Mouse (Mus musculus) MEL (cell line): Measurements from ENCODE around the gene Gm49416. TPM values are rescaled to one million over a fixed set of nuclear protein-coding genes. Genes with fewer than 3 reads are reported as not detected.

Experiments used
- DNase-seq: peaks from one replicate; pipeline ENCODE4 v3.0.0; 2011; ENCODE audit warnings: low read depth, low spot score
- H3K27ac ChIP-seq: 2 replicates; pipeline ENCODE4 v1.5.1; 2012; ENCODE audit warnings: low read depth, mild to moderate bottlenecking, control low read depth, low read length, moderate library complexity; ENCODE audit not compliant: control insufficient read depth
- H3K27me3 ChIP-seq, 2 experiments: fragments of 150-350 bp in 1 of 2; sonication (generic) in 1 of 2; 2 replicates each; pipeline ENCODE4 v1.6.1; 2012; ENCODE audit warnings: low read length in 2 of 2, mild to moderate bottlenecking in 2 of 2, improper control_type of control experiment in 1 of 2, moderate library complexity in 1 of 2; ENCODE audit not compliant: insufficient read depth in 2 of 2, control insufficient read depth in 1 of 2
- H3K36me3 ChIP-seq, 2 experiments: 2 replicates each; pipeline ENCODE4 v1.6.1; 2012 to 2014; ENCODE audit warnings: low read length in 2 of 2, improper control_type of control experiment in 1 of 2, inconsistent platforms in 1 of 2, mild to moderate bottlenecking in 1 of 2; ENCODE audit not compliant: insufficient read depth in 2 of 2, control insufficient read depth in 1 of 2
- H3K4me1 ChIP-seq, 2 experiments: fragments of 150-350 bp in 1 of 2; sonication (generic) in 1 of 2; 2 replicates each; pipeline ENCODE4 v1.6.1; 2012; ENCODE audit warnings: low read length in 2 of 2, improper control_type of control experiment in 1 of 2, mild to moderate bottlenecking in 1 of 2; ENCODE audit not compliant: insufficient read depth in 2 of 2, control insufficient read depth in 1 of 2
- H3K4me3 ChIP-seq, 2 experiments: fragments of 150-350 bp in 1 of 2; sonication (generic) in 1 of 2; 2 replicates each; pipeline ENCODE4 v1.5.1; 2012; ENCODE audit warnings: low read depth in 2 of 2, low read length in 2 of 2, mild to moderate bottlenecking in 2 of 2, moderate library complexity in 2 of 2, control low read depth in 1 of 2, improper control_type of control experiment in 1 of 2; ENCODE audit not compliant: control insufficient read depth in 1 of 2, insufficient read depth in 1 of 2
- H3K79me2 ChIP-seq: 2 replicates; pipeline ENCODE4 v1.6.1; 2012; ENCODE audit warnings: mild to moderate bottlenecking, low read length, moderate library complexity; ENCODE audit not compliant: control insufficient read depth, poor library complexity, insufficient read depth
- H3K9ac ChIP-seq: 2 replicates; pipeline ENCODE4 v1.6.1; 2012; ENCODE audit warnings: low read depth, mild to moderate bottlenecking, control low read depth, low read length, moderate library complexity; ENCODE audit not compliant: control insufficient read depth, poor library complexity, severe bottlenecking
- H3K9me3 ChIP-seq: fragments of 150-350 bp; sonication (generic); replicated peaks from 2 replicates; pipeline ENCODE4 v1.6.1; 2012; ENCODE audit warnings: mild to moderate bottlenecking, low read length, improper control_type of control experiment, moderate library complexity; ENCODE audit not compliant: insufficient read depth
- BHLHE40 ChIP-seq: IDR thresholded peaks from 2 replicates; pipeline ENCODE4 v1.6.1; 2012; ENCODE audit warnings: low read depth, mild to moderate bottlenecking, inconsistent platforms, low read length, improper control_type of control experiment, borderline replicate concordance
- CHD1 ChIP-seq: IDR thresholded peaks from 2 replicates; pipeline ENCODE4 v1.6.1; 2012; ENCODE audit warnings: low read depth, mild to moderate bottlenecking, inconsistent platforms, low read length, improper control_type of control experiment
- ELF1 ChIP-seq: IDR thresholded peaks from 2 replicates; pipeline ENCODE4 v1.6.1; 2014; ENCODE audit warnings: low read depth, mild to moderate bottlenecking, inconsistent platforms, low read length, improper control_type of control experiment, moderate library complexity
- ETS1 ChIP-seq: IDR thresholded peaks from 2 replicates; pipeline ENCODE4 v1.6.1; 2012; ENCODE audit warnings: low read depth, mild to moderate bottlenecking, inconsistent platforms, low read length, improper control_type of control experiment, moderate library complexity
- GATA1 ChIP-seq: IDR thresholded peaks from 2 replicates; pipeline ENCODE4 v1.6.1; 2011; ENCODE audit warnings: low read depth, low read length, improper control_type of control experiment
- HCFC1 ChIP-seq: IDR thresholded peaks from 2 replicates; pipeline ENCODE4 v1.6.1; 2012; ENCODE audit warnings: low read depth, mild to moderate bottlenecking, inconsistent platforms, low read length, improper control_type of control experiment, moderate library complexity
- JUND ChIP-seq: IDR thresholded peaks from 2 replicates; pipeline ENCODE4 v1.6.1; 2011; ENCODE audit warnings: low read depth, mild to moderate bottlenecking, improper control_type of control experiment, low read length
- KAT2A ChIP-seq: conservative IDR thresholded peaks from 2 replicates; pipeline ENCODE4 v1.6.1; 2012; ENCODE audit warnings: low read depth, low read length, improper control_type of control experiment, inconsistent platforms
- MAFK ChIP-seq: IDR thresholded peaks from 2 replicates; pipeline ENCODE4 v1.6.1; 2011; ENCODE audit warnings: low read depth, mild to moderate bottlenecking, low read length, improper control_type of control experiment, borderline replicate concordance
- MAX ChIP-seq: IDR thresholded peaks from 2 replicates; pipeline ENCODE4 v1.6.1; 2011; ENCODE audit warnings: low read length, improper control_type of control experiment
- MEF2A ChIP-seq: IDR thresholded peaks from 2 replicates; pipeline ENCODE4 v1.6.1; 2014; ENCODE audit warnings: low read depth, mild to moderate bottlenecking, inconsistent platforms, low read length, improper control_type of control experiment; ENCODE audit not compliant: poor library complexity, insufficient replicate concordance, severe bottlenecking; ENCODE audit errors: extremely low read depth
- MXI1 ChIP-seq: IDR thresholded peaks from 2 replicates; pipeline ENCODE4 v1.6.1; 2011; ENCODE audit warnings: mild to moderate bottlenecking, low read depth, low read length, improper control_type of control experiment
- MYB ChIP-seq: IDR thresholded peaks from 2 replicates; pipeline ENCODE4 v1.6.1; 2011; ENCODE audit warnings: mild to moderate bottlenecking, low read depth, low read length, improper control_type of control experiment
- MYC ChIP-seq: IDR thresholded peaks from 2 replicates; pipeline ENCODE4 v1.6.1; 2011; ENCODE audit warnings: low read depth, mild to moderate bottlenecking, low read length, improper control_type of control experiment, moderate library complexity
- NELFE ChIP-seq: IDR thresholded peaks from 2 replicates; pipeline ENCODE4 v1.6.1; 2011; ENCODE audit warnings: low read depth, low read length, improper control_type of control experiment
- POLR2A ChIP-seq, 2 experiments: IDR thresholded peaks; 2 replicates each; pipeline ENCODE4 v1.6.1; 2011 to 2012; ENCODE audit warnings: low read length in 2 of 2, mild to moderate bottlenecking in 2 of 2, control low read depth in 1 of 2, improper control_type of control experiment in 1 of 2, low read depth in 1 of 2, moderate library complexity in 1 of 2; ENCODE audit not compliant: control insufficient read depth in 1 of 2, insufficient read depth in 1 of 2, poor library complexity in 1 of 2
- POLR2AphosphoS2 ChIP-seq: IDR thresholded peaks from 2 replicates; pipeline ENCODE4 v1.6.1; 2011; ENCODE audit warnings: low read length, improper control_type of control experiment
- POLR2AphosphoS5 ChIP-seq: IDR thresholded peaks from 2 replicates; pipeline ENCODE4 v1.6.1; 2012; ENCODE audit warnings: low read depth, borderline replicate concordance, mild to moderate bottlenecking, inconsistent platforms, low read length, moderate library complexity, mixed read lengths
- SIN3A ChIP-seq: IDR thresholded peaks from 2 replicates; pipeline ENCODE4 v1.6.1; 2012; ENCODE audit warnings: low read length, improper control_type of control experiment, inconsistent platforms
- SMC3 ChIP-seq: IDR thresholded peaks from 2 replicates; pipeline ENCODE4 v1.6.1; 2011; ENCODE audit warnings: low read depth, low read length, improper control_type of control experiment
- TAL1 ChIP-seq: IDR thresholded peaks from 2 replicates; pipeline ENCODE4 v1.6.1; 2012; ENCODE audit warnings: mild to moderate bottlenecking, inconsistent platforms, low read length, moderate library complexity, mixed read lengths
- TBP ChIP-seq: IDR thresholded peaks from 2 replicates; pipeline ENCODE4 v1.8.0; 2011; ENCODE audit warnings: low read depth, low read length, improper control_type of control experiment
- TCF12 ChIP-seq: IDR thresholded peaks from 2 replicates; pipeline ENCODE4 v1.6.1; 2014; ENCODE audit warnings: low read depth, mild to moderate bottlenecking, inconsistent platforms, low read length, improper control_type of control experiment, moderate library complexity
- UBTF ChIP-seq: IDR thresholded peaks from 2 replicates; pipeline ENCODE4 v1.6.1; 2012; ENCODE audit warnings: low read depth, mild to moderate bottlenecking, inconsistent platforms, low read length, improper control_type of control experiment, moderate library complexity, borderline replicate concordance; ENCODE audit not compliant: insufficient read depth
- USF1 ChIP-seq: IDR thresholded peaks from 2 replicates; pipeline ENCODE4 v1.6.1; 2014; ENCODE audit warnings: low read depth, mild to moderate bottlenecking, inconsistent platforms, low read length, improper control_type of control experiment, moderate library complexity
- USF2 ChIP-seq, 2 experiments: IDR thresholded peaks; 2 replicates each; pipeline ENCODE4 v1.6.1; 2011 to 2012; ENCODE audit warnings: improper control_type of control experiment in 2 of 2, low read length in 2 of 2, borderline replicate concordance in 1 of 2, inconsistent platforms in 1 of 2, low read depth in 1 of 2, mild to moderate bottlenecking in 1 of 2; ENCODE audit not compliant: insufficient read depth in 1 of 2
- ZKSCAN1 ChIP-seq: IDR thresholded peaks from 2 replicates; pipeline ENCODE4 v1.6.1; 2012; ENCODE audit warnings: low read depth, mild to moderate bottlenecking, inconsistent platforms, low read length, improper control_type of control experiment, moderate library complexity
- ZMIZ1 ChIP-seq: IDR thresholded peaks from 2 replicates; pipeline ENCODE4 v1.6.1; 2012; ENCODE audit warnings: low read depth, mild to moderate bottlenecking, inconsistent platforms, low read length, improper control_type of control experiment, moderate library complexity
- ZNF384 ChIP-seq: IDR thresholded peaks from 2 replicates; pipeline ENCODE4 v1.6.1; 2012; ENCODE audit warnings: low read depth, mild to moderate bottlenecking, inconsistent platforms, low read length, improper control_type of control experiment
- polyA plus RNA-seq, 2 experiments: library from polyadenylated mRNA; stranded (reverse) in 1 of 2; unstranded in 1 of 2; fragments of >175 nt in 1 of 2; fragments of >200 nt in 1 of 2; gene quantifications; 2 replicates each; pipeline versions ENCODE4 v1.2.1 to v1.2.4; 2012; ENCODE audit warnings: low replicate concordance in 2 of 2, low read depth in 1 of 2; ENCODE audit not compliant: insufficient read length in 2 of 2, insufficient read depth in 1 of 2, missing spikeins in 1 of 2
- total RNA-seq: library from RNA; depleted of rRNA; stranded (reverse); fragments of 300-350 nt; gene quantifications from 2 replicates; pipeline ENCODE4 v1.2.3, GENCODE M21; 2012; rRNA removed

Gm49416 gene
- total RNA-seq (0.77 TPM in 1 of 2 replicates, not detected in the other), polyA plus RNA-seq (10 to 100 TPM in 1 of 2 experiments, not detected in 1; 31.2 TPM)

DNA sequence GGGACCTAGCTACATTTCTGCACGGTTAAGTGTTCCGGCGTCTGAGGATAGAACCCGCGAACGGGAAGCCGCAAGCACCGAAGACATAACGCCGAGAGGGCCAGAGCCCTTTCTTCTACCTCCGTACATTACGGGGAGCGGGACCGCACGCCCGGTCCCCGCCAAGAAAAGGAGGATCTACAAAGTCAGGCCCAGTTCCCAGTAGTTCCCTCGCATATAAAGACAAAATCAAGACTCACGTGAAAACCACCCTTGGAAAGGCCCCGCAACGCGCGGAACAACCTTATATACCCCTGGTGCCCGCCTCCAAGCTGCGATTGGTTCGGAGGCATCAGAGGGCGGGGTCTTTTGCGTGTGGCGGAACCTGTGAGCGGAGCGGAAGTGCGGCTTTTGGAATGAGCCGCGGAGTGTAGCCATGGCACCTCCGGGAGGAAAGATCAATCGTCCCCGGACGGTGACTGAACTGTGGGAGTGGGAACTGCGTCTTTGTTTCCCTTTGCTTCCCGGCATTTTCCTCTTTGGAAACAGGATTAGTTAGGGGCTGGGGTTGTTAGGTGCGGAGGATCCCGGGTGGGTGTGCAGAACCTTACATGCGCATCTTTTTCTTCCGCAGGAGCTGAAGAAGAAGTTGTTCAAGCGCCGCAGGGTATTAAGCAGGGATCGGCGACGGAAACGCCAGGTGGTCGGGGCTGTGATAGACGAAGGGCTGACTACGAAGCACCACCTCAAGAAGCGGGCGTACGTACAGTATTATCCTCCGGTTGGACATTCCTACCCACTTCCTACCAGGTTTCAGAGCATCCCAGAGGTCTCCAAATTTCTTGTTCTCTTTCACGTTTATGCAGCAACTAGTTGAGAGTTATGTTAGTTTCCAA lies at the start of gene Gm49416, which contains the start of gene 1810009A15Rik:
Gm49416 (plus strand) TSS at position 416 of the 875 bp plus-strand sequence.
1810009A15Rik (plus strand) TSS at position 343 of the 875 bp plus-strand sequence.
- H3K4me1 ChIP-seq: peaks cover 0 to 13% of the 10 kb centered on the region in 2 experiments; a peak in 1 of 4 replicates
- peak within 1 kb of the TSS; percentile 75 to 85 for H3K4me3 ChIP-seq
- H3K9ac ChIP-seq: peak within 1 kb of the TSS; percentile 94
- DNase-seq: peak; percentile 98
- H3K36me3 ChIP-seq: peaks cover 0 to 32% of the 10 kb centered on the region in 2 experiments; a peak in 2 of 4 replicates
- H3K79me2 ChIP-seq: peaks cover 35% of the 10 kb centered on the region
- peak within 1 kb of the TSS; percentile 91 for H3K27ac ChIP-seq
- TF ChIP-seq TCF12: peak; percentile 76
- TF ChIP-seq TAL1: no peak
- TF ChIP-seq ETS1: no peak
- peak; percentile 95 for TF ChIP-seq ZMIZ1
- TF ChIP-seq GATA1: no peak
- TF ChIP-seq MYC: peak; percentile 58
- TF ChIP-seq MAFK: no peak
- TF ChIP-seq ZNF384: no peak
- TF ChIP-seq USF1: peak; percentile 58; the same call in 1 of the 2 replicates
- no peak for TF ChIP-seq USF2 (IDR thresholded peaks at IDR 0.05; ENCODE audit: borderline replicate concordance in 1 of 2, insufficient read depth in 1 of 2, low read depth in 1 of 2, low read length in 2 of 2)
- no peak for TF ChIP-seq CHD1
- TF ChIP-seq MYB: no peak
- peak; percentile 66; the same call in 1 of the 2 replicates for TF ChIP-seq MAX
- TF ChIP-seq SIN3A: peak; percentile 85; the same call in 1 of the 2 replicates
- peak; percentile 83; the same call in 1 of the 2 replicates for TF ChIP-seq BHLHE40
- TF ChIP-seq HCFC1: peak; percentile 89
- peak; percentile 58; the same call in 1 of the 2 replicates for TF ChIP-seq KAT2A
- peak; percentile 75 for TF ChIP-seq MXI1
- TF ChIP-seq JUND: no peak
- no peak for TF ChIP-seq ZKSCAN1
- TF ChIP-seq MEF2A: no peak
- peak; percentile 91 for TF ChIP-seq ELF1
- no peak for TF ChIP-seq SMC3
- no peak for TF ChIP-seq UBTF
- peak; percentile 78; the same call in 1 of the 2 replicates for TF ChIP-seq POLR2AphosphoS5
- peak; percentile 99 for TF ChIP-seq NELFE
- TF ChIP-seq POLR2AphosphoS2: peak; percentile 69; the same call in 1 of the 2 replicates
- TF ChIP-seq TBP: peak; percentile 99
- peak; percentile 85 to 99; a peak in 3 of 4 replicates for TF ChIP-seq POLR2A (IDR thresholded peaks at IDR 0.05; ENCODE audit: control insufficient read depth in 1 of 2, insufficient read depth in 1 of 2, low read depth in 1 of 2, low read length in 2 of 2, poor library complexity in 1 of 2)
- no peaks in the 10 kb centered on the region for H3K27me3 ChIP-seq
- no peaks in the 10 kb centered on the region for H3K9me3 ChIP-seq
